Mouse (Mus musculus): ENCODE measurements around the gene Zfp787. TPM values are rescaled to one million over a fixed set of nuclear protein-coding genes. Genes with fewer than 3 reads are reported as not detected.

The Zfp787 gene
- polyA plus RNA-seq (2012; fragmentation: generic; extraction: Trizol): 10 to 100 TPM; 26.5 to 32.4 TPM

GRCm38 (mm10) chr7:6155901-6156411, at the start of gene Zfp787:
Gene Zfp787, minus strand, starts transcription at chr7:6155997.

GRCm38 (mm10) chr7:6196790-6197189, 41.0 kb upstream of the Zfp787 start, which contains the start of gene Galp:
Gene Galp, plus strand, starts transcription at chr7:6197090.

GRCm38 (mm10) chr7:6172006-6172649, 16.3 kb upstream of the Zfp787 start, which contains the start of gene Zfp444:
Gene Zfp444, plus strand, starts transcription at chr7:6172226.

Other genes with a start within 250 kb of the Zfp787 start
- gene Vmn1r65, start 145.0 kb downstream of the Zfp787 start, polyA plus RNA-seq (2012; fragmentation: generic; extraction: Trizol): not detected
- gene Nlrp4c, start 110.8 kb downstream of the Zfp787 start, polyA plus RNA-seq (2012; fragmentation: generic; extraction: Trizol): not detected
- 10 to 100 TPM; 34.7 to 36.0 TPM for gene Zfp444, start 16.2 kb upstream of the Zfp787 start, polyA plus RNA-seq (2012; fragmentation: generic; extraction: Trizol)
- not detected for gene Galp, start 41.1 kb upstream of the Zfp787 start, polyA plus RNA-seq (2012; fragmentation: generic; extraction: Trizol)
- not detected for gene Zscan5b, start 66.3 kb upstream of the Zfp787 start, polyA plus RNA-seq (2012; fragmentation: generic; extraction: Trizol)
- not detected for gene Epp13, start 96.7 kb upstream of the Zfp787 start, polyA plus RNA-seq (2012; fragmentation: generic; extraction: Trizol)
- 1 to 10 TPM in 1 of 2 experiments, under 1 TPM in 1; 0.18 to 1.0 TPM for gene Zfp667, start 130.6 kb upstream of the Zfp787 start, polyA plus RNA-seq (2012; fragmentation: generic; extraction: Trizol)
- under 1 TPM in 1 of 2 experiments, not detected in 1; 0.04 TPM for gene Zfp583, start 175.3 kb upstream of the Zfp787 start, polyA plus RNA-seq (2012; fragmentation: generic; extraction: Trizol)
- not detected for gene Gm3854, start 187.8 kb upstream of the Zfp787 start, polyA plus RNA-seq (2012; fragmentation: generic; extraction: Trizol)
- under 1 TPM; 0.05 to 0.53 TPM for gene Zfp78, start 207.3 kb upstream of the Zfp787 start, polyA plus RNA-seq (2012; fragmentation: generic; extraction: Trizol)
- 1 to 10 TPM in 1 of 2 experiments, under 1 TPM in 1; 0.37 to 4.0 TPM for gene Zfp28, start 227.3 kb upstream of the Zfp787 start, polyA plus RNA-seq (2012; fragmentation: generic; extraction: Trizol)
- under 1 TPM in 1 of 2 experiments, not detected in 1; 0.06 TPM for gene Smim17, start 242.7 kb upstream of the Zfp787 start, polyA plus RNA-seq (2012; fragmentation: generic; extraction: Trizol)